Mouse (Mus musculus): ENCODE results near the gene Olfr623. TPM values are rescaled to one million over a fixed set of nuclear protein-coding genes. Genes with fewer than 3 reads are reported as not detected.

The Olfr623 gene
- total RNA-seq (2021), result not detected
- long read RNA-seq, result 0 reads

DNA sequence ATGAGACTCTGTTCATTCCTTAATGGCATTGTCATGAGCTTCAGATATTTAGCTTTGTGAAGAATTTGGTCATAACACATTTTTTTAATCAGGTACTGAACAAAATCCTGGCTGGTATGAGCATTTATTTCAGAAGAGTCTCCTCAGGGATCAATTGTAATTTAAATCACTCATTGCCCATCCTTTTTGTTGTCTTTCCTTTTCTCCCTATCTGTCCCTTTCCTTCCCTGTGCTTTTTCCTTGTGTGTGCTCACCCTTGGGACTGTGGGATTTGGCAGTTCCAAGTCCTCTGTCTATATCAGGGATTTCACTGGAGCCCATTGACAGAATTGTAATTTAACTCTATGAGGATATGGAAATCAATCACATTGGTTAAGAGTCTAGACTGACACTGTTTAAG, at the start of gene Olfr623:
Gene Olfr623, minus strand, starts transcription at position 101 of the 400 bp plus-strand sequence.
- DNase-seq (ENCODE audit: low spot score in 2 of 2), result no peak

DNA sequence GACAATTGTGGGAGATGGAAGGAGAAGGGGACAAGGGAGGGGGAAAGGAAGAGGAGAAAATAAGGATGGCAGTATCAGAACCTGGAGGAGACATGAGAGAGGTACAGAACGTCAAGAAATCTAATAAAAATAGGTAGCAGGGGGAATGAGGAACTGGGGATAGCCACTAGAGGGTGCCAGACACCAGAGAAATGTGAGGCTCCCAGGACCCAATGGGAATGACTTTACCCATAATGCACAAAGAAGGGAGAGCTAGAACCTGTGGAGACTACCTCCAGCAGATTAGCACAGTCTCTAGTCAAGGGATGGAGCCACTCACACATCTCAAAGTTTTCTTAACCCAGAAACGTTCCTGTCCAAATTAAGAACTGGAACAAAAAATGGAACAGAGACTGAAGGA, 48.5 kb upstream of the Olfr623 start:
- no peak for DNase-seq (ENCODE audit: low spot score in 2 of 2)

DNA sequence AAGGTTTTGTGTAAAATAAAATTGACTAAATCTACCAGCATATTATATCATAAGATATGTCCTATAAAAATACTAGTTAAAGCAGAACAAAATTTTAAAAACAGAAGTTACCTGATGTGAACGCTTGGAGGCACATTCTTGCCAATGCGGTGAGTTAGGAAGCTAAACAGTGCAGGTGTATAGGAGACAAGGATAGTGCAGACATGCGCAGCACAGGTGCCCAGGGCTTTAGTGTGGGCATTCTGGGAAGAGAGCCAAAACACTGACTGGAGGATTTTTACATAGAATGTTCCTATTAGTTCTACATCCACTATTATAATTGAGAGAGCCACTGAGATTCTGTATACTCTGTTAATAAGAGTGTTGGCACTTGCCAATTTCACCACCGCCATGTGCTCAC, 36.0 kb upstream of the Olfr623 start:
- no peak for DNase-seq (ENCODE audit: low spot score in 2 of 2)

GRCm38 (mm10) chr7:103682420-103682819, 18.9 kb upstream of the Olfr623 start, which contains the start of gene Olfr625-ps1:
Olfr625-ps1 (plus strand) TSS chr7:103682720.
- no peak for DNase-seq (ENCODE audit: low spot score in 2 of 2)

- DNase-seq (ENCODE audit: low spot score in 2 of 2), result no peak
Measured at GRCm38 (mm10) chr7:103671091-103671490, 7.6 kb upstream of the Olfr623 start, which contains the start of gene Olfr624. Olfr624 (minus strand) TSS chr7:103671191.

DNA sequence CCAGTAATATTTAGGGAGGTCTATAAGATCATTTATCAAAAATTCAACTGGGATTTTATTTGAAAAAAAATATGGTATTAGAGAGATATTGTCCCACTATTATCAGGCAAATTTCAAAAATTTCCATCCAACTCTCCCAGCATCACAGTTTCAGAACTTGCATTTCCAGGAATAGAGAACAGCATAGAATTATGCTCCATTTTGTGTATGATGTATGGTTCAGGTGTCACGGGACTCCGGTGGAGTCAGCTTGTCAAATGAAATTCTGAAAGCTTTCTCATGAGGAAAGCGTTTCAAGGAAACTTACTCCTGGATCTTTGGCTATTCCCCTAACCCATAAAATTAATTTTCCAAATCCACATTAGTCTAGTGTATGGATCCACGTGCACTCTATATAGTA, 19.4 kb downstream of the Olfr623 start:
- no peak for DNase-seq (ENCODE audit: low spot score in 2 of 2)

GRCm38 (mm10) chr7:103642602-103643001, 20.9 kb downstream of the Olfr623 start, which contains the start of gene Olfr622:
Olfr622 (minus strand) TSS chr7:103642702.
- DNase-seq (ENCODE audit: low spot score in 2 of 2), result no peak

- no peak for DNase-seq (ENCODE audit: low spot score in 2 of 2)
Measured at GRCm38 (mm10) chr7:103636795-103637194, 26.7 kb downstream of the Olfr623 start.

GRCm38 (mm10) chr7:103612434-103612833, 51.1 kb downstream of the Olfr623 start, which contains the start of gene Olfr620:
Olfr620 (minus strand) TSS chr7:103612534.
- DNase-seq (ENCODE audit: low spot score in 2 of 2), result no peak

Other genes starting within 250 kb of the Olfr623 start
- not detected for gene Usp17lc, start 248.6 kb downstream of the Olfr623 start, total RNA-seq (2021)
- gene Olfr605, start 218.3 kb downstream of the Olfr623 start, total RNA-seq (2021), result not detected
- gene Olfr606, start 214.7 kb downstream of the Olfr623 start, total RNA-seq (2021), result not detected
- not detected for gene Olfr607, start 199.5 kb downstream of the Olfr623 start, total RNA-seq (2021)
- gene Olfr608, start 193.8 kb downstream of the Olfr623 start, total RNA-seq (2021), result not detected
- not detected for gene Olfr609, start 165.6 kb downstream of the Olfr623 start, total RNA-seq (2021)
- gene Olfr610, start 151.6 kb downstream of the Olfr623 start, total RNA-seq (2021), result not detected
- gene Olfr611, start 142.9 kb downstream of the Olfr623 start, total RNA-seq (2021), result not detected
- gene Olfr612, start 121.0 kb downstream of the Olfr623 start, total RNA-seq (2021), result not detected
- not detected for gene Olfr613, start 115.6 kb downstream of the Olfr623 start, total RNA-seq (2021)
- not detected for gene Olfr615, start 107.6 kb downstream of the Olfr623 start, total RNA-seq (2021)
- gene Olfr616, start 94.6 kb downstream of the Olfr623 start, total RNA-seq (2021), result not detected
- gene Olfr617, start 90.6 kb downstream of the Olfr623 start, total RNA-seq (2021), result not detected
- not detected for gene Olfr618, start 73.6 kb downstream of the Olfr623 start, total RNA-seq (2021)
- gene Olfr619, start 63.1 kb downstream of the Olfr623 start, total RNA-seq (2021), result not detected
- gene Olfr620, start 51.2 kb downstream of the Olfr623 start, total RNA-seq (2021), result not detected
- not detected for gene Olfr622, start 21.0 kb downstream of the Olfr623 start, total RNA-seq (2021)
- gene Olfr624, start 7.5 kb upstream of the Olfr623 start, total RNA-seq (2021), result under 1 TPM in 1 of 2 experiments, not detected in 1; 0.21 TPM
- not detected for gene Olfr625-ps1, start 19.0 kb upstream of the Olfr623 start, total RNA-seq (2021)
- not detected for gene Olfr243, start 51.0 kb upstream of the Olfr623 start, total RNA-seq (2021)
- not detected for gene Olfr628, start 66.7 kb upstream of the Olfr623 start, total RNA-seq (2021)
- gene Olfr629, start 81.2 kb upstream of the Olfr623 start, total RNA-seq (2021), result not detected
- gene Olfr630, start 93.6 kb upstream of the Olfr623 start, total RNA-seq (2021), result not detected
- not detected for gene Olfr69, start 107.9 kb upstream of the Olfr623 start, total RNA-seq (2021)
- gene Olfr68, start 116.0 kb upstream of the Olfr623 start, total RNA-seq (2021), result not detected
- gene Olfr67, start 128.1 kb upstream of the Olfr623 start, total RNA-seq (2021), result not detected
- gene Hbb-bt, start 150.3 kb upstream of the Olfr623 start, total RNA-seq (2021), result 10 to 100 TPM; 83.8 to 97.7 TPM
- 100 to 1,000 TPM; 744 to 802 TPM for gene Hbb-bs, start 164.4 kb upstream of the Olfr623 start, total RNA-seq (2021)
- gene Hbb-bh2, start 176.8 kb upstream of the Olfr623 start, total RNA-seq (2021), result not detected
- not detected for gene Hbb-bh1, start 179.5 kb upstream of the Olfr623 start, total RNA-seq (2021)
- not detected for gene Hbb-y, start 189.5 kb upstream of the Olfr623 start, total RNA-seq (2021)
- gene Olfr66, start 222.6 kb upstream of the Olfr623 start, total RNA-seq (2021), result not detected
- not detected for gene Olfr64, start 230.8 kb upstream of the Olfr623 start, total RNA-seq (2021)
- not detected for gene Olfr65, start 239.8 kb upstream of the Olfr623 start, total RNA-seq (2021)

All from layer of hippocampus, postnatal 10 days (tissue).